Mouse (Mus musculus) heart, postnatal 10 days (tissue): ENCODE results near the gene Krtap16-1. TPM values are rescaled to one million over a fixed set of nuclear protein-coding genes. Genes with fewer than 3 reads are reported as not detected.

Source experiments
- DNase-seq, 2 experiments: peaks; one replicate each; pipeline ENCODE4 v3.0.0; 2021
- intact Hi-C: fragments of 180-260 bp; cut with DNase I; formaldehyde crosslinking; loops from one replicate; pipeline ENCODE4 v1.15.1; 2025
- total RNA-seq, 2 experiments: library from RNA; stranded (reverse); gene quantifications; 2 replicates each; pipeline ENCODE4 v1.2.3; 2021

Gene Krtap16-1
- not detected for total RNA-seq

DNA sequence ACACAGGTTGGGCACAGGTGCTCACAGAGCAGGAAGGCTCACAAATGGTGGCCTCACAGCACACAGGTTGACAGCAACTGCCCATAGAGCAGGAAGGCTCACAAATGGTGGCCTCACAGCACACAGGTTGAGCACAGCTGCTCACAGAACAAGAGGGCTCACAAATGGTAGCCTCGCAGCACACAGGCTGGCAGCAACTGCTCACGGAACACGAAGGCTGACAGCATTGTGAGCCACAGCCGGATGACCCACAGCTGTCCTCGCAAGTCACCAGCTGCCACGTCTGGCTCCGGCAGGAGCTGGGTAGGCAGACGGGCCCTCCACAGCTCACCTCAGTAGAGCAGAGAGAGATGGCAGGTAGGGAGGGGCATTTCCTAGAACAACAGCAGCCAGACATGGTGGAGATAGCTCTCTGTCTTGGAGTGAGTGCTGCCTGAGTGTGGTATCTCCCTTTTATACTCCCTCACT, at the start of gene Krtap16-1:
Gene Krtap16-1, minus strand, starts transcription at position 418 of the 468 bp plus-strand sequence.
- intact Hi-C loops = no loop called here
- DNase-seq = no peak

DNA sequence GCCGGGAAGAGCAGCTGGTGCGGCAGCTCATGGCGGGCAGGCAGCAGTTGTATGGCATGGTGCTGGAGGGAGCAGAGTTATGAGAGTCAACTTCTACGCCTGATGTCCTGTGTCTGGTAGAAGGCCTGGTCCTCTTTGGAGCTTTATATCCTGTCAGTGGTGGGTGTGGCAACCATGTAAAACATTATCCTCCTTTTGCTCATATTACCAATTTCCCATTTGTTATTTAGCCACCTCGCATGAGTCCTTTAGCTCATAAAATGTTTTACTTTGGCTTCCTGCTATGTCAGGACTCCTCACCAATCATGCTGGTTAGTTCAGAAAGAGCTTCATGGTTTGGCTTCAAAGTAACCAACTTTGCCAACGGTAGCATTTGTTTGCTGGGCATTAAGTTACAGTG, 43.4 kb upstream of the Krtap16-1 start, which contains the start of gene Krt33b:
Gene Krt33b, minus strand, starts transcription at position 101 of the 400 bp plus-strand sequence.
- DNase-seq = no peak
- intact Hi-C loops = no loop called here

DNA sequence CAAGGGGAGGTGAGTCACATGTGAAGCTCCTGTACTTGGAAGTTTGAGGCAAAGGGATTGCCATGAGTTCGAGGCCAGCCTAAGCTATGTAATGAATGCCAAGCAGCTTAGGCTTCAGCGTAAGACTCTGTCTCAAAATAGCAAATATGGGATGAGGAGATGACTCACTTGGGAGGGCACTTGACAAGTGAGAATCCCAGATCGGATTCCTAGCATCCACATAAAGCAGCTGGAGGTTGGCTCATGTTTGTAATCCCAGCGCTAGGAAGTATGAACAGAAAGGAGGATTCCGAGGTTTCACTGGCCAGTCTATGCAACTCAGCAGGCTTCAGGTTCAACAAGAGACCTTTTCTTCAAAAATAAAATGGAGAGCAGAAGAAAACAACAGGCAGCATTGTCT, 35.0 kb upstream of the Krtap16-1 start:
- intact Hi-C loops = no loop called here
- DNase-seq = no peak

DNA sequence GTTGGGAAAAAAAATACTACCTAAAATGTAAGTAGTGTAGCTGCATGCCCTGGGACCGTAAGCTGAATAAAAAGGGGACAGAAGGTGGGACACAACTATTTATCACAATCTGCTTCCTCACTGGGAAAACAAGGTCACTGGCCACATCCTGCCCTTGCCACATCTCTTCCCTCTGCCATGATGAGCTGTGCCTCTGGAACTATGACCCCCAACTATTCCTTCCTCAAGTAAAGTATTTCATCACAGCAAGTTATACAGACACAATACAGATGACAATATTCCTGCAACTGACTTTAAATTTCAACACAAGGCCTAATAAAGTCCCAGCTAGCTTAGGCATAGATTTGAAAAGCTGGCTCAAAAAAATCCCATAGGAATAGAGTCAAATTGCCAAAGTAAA, 33.1 kb upstream of the Krtap16-1 start:
- DNase-seq = no peak
- intact Hi-C loops = no loop called here

DNA sequence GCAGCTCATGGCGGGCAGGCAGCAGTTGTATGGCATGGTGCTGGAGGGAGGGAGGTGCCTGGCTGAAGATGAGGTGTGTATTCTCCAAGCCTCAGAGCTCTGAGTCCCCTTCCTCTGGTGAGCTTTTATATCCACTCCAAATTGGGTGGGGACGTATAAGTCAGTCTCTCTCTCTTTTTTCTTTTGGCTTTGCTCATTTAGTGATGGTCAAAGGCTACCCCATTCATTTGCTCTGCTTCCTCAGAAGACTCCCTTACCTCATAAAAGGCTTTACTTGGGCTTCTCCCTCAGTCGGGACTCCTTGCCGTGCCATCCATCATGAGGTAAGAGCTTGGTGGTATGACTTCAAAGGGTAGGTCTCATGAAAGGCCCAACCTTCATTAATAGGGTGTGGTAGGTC, 29.7 kb upstream of the Krtap16-1 start, which contains the start of gene Krt33a:
Gene Krt33a, minus strand, starts transcription at position 101 of the 400 bp plus-strand sequence.
- DNase-seq = no peak
- intact Hi-C loops = no loop called here

DNA sequence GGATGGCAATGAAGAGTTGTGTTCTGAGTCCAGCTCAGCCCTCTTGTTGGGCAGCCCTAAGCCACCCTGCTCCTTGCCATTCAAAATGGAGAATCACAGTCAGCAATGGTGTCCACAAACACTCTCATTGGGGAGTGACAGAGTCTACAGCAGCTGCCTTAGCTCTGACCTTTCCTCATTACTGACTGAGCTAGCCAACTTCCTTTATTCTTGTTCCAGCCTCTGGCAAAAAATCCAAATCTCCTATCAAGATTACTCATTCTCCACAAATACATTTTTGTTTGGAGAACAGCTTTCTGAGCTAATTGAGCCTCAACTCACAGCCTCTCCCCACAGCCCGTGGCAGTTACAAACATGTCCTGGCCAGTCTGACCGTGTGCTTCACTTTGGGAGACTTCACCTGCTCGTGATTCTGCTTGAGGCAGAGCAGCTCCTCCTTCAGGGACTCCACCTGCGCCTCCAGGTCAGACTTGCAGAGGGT, 27.3 kb upstream of the Krtap16-1 start:
- intact Hi-C loops = no loop called here
- peak in 1 of 2 experiments; percentile 7 for DNase-seq

DNA sequence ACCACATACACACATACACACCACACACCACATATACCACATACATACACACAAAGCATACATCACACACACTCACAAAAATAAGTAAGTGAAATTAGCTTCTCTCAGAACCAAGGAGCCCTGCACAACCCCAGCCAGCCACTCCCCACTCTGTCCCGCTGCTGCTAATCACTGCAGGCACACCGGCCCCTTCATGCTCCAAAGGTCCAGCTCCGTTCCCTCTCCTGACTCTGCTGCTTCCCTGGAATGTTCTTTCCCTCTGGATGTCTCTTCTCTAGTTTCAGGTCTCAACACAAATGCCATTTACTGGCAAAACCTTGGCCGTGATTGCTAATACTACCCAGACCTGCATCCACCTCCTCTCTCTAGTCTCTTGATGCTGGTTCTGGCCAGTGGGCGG, 24.3 kb upstream of the Krtap16-1 start:
- DNase-seq = no peak
- intact Hi-C loops = no loop called here

DNA sequence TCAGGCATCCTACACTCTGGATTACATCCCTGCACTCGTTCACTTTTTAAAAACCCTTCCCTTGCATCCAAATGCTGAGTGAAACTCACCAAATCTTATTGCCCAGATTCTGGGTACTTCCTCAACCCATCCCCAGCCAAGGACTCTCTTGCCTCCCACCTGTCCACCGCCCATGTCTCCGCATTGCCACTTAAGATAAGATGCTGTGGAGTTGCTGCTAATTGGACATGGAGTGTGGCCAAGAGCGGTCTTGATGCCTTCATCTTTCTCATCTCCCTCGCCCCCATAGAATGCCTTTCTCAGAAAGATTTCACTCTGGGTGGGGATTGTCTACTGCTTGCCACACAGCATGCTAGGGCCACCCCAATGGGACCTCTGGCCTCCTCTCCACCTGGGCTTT, 21.9 kb upstream of the Krtap16-1 start:
- intact Hi-C loops = no loop called here
- no peak for DNase-seq

DNA sequence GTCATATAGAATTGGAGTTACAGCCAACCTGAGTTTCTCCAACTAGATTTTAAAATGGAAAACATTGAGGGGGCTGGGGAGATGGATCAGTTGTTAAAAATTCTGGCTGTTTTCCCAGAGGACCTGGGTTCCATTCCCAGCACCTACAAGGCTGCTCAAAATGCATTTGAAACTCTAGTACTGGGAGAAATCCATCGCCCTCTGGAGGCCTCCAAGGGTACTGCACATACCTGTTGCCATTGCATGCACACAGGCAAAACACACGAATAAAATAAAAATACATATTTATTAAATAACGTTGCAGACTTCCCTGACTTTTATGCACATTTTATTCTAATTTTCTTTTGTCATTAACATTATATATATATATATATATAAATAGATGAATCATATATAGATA, 20.2 kb upstream of the Krtap16-1 start:
- intact Hi-C loops = no loop called here
- DNase-seq = no peak

DNA sequence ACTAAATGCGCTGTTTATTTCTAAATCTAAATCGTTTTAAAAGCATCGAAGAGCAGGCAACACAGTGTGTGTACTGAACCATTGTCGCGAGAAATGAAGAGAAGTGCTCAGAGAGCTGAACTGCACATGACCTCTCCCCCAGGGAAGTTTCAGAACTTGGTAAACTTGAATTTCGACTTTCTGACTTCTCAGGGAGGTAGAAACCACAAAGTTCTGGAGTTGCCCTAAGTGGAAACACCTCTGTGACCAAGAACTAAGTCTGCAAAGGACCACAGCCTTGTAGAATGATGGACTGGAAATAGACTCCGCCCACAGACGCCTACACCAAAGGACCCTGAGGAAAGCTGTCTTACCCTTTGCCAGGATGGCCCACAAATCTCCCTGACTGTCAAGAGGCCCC, 19.5 kb upstream of the Krtap16-1 start:
- no peak for DNase-seq
- intact Hi-C loops = loop anchor here (2.0 kb wide), 1 partner anchor 541 kb away; no protein-coding TSS in a partner anchor

DNA sequence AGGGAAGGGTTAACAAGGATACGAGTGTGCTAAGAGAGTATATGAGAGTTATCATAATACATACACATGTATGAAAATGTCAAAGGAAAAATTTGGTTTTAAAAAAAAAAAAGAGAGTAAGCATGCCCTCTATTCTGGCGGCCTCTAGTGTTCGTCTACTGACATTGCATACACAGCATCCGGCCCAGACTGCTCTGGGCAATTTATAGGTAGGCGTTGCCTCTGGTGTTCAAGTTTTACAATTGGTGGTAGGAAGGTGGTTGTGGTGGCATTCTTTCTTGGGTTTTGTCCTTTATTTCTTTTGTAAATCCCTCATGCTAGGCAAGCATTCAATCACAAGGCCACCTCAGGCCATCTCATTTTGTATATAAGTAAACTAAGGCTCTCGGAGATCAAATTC, 18.4 kb upstream of the Krtap16-1 start:
- DNase-seq = peak; percentile 35 to 69
- intact Hi-C loops = loop anchor here (2.0 kb wide), 1 partner anchor 540 kb away; no protein-coding TSS in a partner anchor

DNA sequence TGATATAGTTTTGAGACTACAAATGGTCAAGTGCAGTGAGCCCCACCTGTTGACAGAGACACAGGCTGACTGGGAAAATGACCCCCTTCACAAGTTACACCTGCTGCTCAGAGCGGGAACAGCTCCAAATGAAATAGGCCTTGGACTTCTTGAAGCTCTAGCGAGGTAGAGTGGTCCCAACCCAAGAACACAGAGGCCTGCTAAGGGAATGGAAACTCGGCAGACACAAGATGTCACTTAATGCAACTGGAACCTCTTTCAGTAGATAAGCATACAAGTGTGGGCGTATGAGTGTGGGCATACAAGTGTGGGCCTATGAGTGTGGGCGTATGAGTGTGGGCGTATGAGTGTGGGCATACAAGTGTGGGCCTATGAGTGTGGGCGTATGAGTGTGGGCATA, 12.7 kb upstream of the Krtap16-1 start:
- intact Hi-C loops = no loop called here

DNA sequence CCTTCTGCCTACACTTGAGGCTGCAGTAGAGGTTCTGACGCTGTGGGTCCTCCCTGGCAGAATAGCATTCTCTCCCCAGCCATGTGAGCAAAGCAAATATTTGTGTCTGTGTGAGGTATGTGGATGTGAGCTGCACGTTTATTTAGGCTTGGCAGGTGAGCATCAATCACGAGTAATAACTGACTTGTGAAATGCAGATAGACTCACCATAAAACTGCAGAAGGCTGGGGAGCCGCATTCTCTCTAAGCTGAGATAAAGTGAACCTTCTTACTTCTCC, 7.9 kb upstream of the Krtap16-1 start:
- DNase-seq = no peak
- intact Hi-C loops = no loop called here

More for the DNA sequence above, 12.7 kb upstream of the Krtap16-1 start:
- DNase-seq = no peak

DNA sequence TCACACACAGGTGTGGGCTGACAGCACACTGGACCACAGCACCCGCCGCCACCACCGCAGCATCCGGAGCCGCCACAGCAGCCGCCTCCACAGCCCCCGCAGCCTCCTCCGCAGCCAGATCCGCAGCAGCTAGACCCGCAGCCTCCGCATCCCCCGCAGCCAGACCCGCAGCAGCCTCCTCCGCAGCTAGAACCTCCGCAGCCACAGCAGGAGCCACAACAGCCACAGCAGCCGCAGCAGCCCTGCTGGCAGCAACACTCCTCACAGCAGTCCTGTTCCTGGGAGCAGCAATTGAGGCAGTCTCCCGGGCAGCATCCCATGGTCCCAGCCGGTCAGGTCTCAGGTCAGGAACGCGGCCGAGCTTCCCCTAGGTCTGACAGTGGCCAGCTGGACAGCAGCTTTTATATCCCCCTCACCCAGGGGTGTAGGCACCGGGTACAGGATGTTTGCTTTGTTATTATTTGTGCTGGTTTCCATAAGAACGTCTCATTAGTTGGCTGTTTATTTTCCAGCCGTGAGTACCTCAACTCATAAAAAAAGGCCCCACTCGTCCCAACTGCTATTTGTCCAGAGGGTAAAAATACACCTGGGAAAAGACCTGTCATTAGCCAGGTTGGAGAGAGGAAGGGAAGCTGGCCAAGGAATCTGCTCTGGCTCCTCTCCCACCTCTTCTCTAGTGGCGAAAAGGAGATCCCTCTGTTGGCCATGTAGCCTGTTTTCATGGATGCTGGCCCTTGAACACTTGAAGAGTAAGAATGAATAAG, 7.4 kb upstream of the Krtap16-1 start, which contains the start of gene Krtap17-1:
Gene Krtap17-1, minus strand, starts transcription at position 375 of the 764 bp plus-strand sequence.
- no peak for DNase-seq
- intact Hi-C loops = no loop called here

DNA sequence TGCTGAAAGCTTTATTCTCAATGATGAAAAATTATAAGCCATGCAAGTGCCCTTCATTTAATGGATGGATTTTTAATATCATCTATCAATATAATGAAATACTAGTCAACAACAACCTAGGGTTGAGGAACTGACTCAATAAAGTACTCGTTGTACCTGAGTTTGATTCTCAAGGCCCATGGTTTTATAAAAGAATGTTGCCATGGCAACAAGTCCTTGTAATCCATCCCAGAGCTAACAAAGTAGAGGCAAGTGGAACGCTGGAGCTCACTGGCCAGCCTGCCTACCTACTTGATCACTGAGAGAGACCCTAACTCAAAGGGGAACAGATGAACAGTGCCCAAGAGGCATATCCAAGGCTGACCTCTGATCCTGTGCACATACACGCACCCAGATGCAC, 4.2 kb upstream of the Krtap16-1 start:
- intact Hi-C loops = no loop called here
- DNase-seq = no peak

DNA sequence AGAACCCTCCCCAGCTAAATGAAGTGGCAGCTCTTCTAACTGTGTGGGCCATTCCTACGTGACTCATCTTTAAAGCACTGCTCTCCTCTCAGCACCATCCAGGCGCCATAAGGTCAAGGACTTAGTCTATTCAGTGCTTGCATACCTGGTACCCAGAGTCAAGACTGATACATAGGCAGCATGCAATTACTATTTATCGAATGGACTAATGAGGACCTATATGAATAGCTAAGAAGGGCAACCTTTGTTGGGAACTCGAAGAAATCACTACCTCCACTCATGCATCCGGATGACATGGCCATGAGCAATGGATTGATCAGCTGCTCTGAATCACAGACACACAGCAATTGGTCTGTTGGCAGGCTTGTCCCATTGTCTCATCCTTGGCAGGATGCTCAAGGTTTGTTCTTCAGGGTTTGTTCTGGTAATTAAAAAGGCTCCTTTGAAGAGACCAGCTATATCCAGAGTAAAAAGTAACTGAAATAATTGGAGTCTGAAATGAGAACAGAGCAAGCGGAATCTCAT, 3.5 kb upstream of the Krtap16-1 start:
- DNase-seq = no peak
- intact Hi-C loops = no loop called here

DNA sequence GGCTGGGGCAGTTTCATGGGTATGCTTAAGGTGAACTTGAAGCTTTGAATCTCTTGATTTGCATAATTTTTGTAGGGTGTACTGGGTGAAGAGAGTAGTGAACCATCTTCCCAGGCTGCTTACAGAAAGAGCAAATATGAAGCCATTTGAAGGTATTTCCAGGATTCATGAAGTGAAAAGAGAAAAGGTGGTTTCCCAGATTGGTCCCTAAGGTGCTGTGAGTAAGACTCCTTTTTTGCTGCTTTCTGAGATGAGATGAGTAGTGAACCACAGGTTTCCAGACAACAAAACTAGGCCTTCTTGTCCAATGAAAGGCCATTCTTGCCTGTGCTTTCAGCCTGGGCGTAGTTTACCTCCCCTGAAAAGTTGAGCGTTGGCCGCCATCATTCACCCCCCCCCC, 2.1 kb upstream of the Krtap16-1 start:
- intact Hi-C loops = no loop called here
- no peak for DNase-seq

DNA sequence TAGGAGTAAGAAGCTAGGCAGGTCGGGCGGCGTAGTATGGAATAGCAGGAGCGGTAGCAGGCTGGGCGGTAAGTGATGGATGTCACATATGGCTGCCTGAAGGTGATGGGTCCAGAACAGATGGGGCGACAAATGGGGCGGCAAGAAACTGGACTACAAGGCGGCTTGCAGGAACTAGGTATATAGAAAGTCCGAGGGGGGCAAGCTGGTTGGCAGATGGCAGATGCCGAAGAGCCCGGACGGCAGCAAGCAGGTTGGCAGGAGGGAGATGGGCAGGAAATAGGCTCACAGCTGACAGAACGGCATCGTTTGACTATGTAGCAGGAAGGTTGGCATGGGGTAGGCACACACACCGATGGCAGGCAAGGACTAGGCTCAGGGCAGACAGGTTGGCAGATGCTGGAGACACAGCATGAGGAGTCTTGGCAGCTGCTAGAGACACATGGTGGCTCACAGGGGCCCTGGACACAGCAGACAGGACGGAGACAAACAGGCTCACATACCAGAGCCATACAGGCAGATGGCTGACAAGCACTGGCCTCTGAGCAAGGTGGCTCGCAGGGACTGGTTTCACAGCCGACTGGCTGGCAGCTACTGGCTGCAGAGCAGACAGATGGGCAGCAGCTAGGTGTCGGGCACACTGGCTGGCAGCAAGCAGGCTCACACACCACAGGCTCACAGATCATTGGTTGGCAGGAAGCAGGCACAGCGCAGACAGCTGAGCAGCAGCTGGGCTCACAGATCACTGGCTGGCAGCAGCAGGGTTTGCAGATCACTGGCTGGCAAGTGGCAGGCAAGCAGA, 905 bp downstream of the Krtap16-1 start:
- intact Hi-C loops = no loop called here
- DNase-seq = peak; percentile 16 to 21

DNA sequence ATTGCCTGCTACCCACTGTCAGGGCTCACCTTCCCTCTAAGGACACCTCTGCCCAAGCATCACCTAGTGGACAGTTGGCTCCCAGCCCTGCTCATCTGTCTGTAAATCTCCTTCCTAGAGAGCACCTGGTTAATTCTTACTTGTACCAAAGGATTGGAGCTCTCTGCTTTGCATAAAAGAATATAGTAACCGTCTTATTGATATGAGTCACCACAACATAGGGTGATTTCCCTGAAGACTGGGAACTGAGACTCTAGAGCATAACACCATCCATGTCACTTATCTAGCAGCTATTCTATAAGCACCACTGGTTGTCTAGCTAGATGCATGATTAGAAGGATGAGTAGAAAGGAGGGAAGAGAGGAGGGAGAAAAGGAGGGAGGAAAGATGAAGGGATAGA, 3.0 kb downstream of the Krtap16-1 start:
- intact Hi-C loops = no loop called here
- no peak for DNase-seq

DNA sequence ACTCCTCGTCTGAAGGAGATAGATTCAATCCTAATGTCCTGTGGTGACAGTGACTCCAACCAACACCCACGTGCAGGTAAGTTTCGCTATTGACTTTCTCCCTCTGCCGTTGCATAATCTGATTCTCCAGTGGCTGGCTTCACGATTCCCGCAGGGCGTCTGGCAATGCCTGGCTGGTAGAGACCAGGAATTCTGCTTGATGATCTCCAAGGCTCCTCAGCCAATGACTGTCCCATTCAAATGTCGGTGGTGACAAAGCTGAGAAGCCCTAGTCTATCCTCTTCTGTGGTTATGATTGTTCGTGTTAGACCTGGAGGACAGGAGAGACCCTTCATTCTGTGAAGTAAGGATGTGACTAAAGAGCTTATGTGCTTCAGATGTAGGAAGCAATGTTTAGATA, 3.7 kb downstream of the Krtap16-1 start:
- no peak for DNase-seq
- intact Hi-C loops = no loop called here

DNA sequence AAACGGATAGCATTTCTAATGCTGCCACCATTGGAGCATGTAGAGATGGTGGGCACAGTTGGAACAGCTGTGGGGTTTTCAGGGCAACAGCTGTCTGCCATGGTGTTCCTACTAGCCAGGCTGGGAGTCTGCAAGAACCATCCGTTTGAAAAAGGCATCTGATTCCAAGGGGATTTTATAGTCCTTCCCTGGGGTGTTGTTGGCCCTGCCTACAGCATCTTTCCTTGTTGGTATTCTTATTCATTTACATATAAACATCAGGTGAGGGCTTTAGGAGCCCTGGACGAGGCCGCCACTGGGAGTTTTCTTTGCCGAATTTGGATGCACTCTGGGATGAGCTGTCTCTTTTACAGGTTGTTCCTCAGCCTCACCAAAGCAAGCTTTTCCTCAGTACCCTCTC, 7.4 kb downstream of the Krtap16-1 start, which contains the start of gene Krtap29-1:
Gene Krtap29-1, minus strand, starts transcription at position 101 of the 400 bp plus-strand sequence.
- DNase-seq = no peak
- intact Hi-C loops = no loop called here
